In the genomic region with DNA sequence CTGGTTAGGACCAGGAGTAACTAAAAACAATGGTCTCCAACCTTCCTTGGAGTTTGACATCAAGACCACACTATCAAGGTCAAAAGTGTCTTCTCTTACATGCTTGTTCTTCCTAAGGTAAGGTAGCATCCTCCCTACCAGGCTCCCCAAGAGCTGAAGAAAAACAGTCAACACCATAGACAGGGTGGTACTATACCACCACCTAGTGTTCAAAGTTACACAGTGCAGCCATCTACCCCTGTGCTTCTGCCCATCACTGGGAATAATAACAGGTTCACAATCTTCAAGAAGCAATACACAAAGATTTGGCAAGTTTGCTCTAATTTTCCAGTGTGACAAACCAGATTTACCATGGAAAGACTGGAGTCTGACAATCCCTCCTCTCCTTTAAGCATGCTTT, we compare ENCODE assay signal across 9 mouse cellular contexts. TPM values are rescaled to one million over a fixed set of nuclear protein-coding genes. Genes with fewer than 3 reads are reported as not detected.
DNase-seq lines count a peak whose midpoint lies in the region; ATAC-seq lines count a peak whose summit lies in the region.
"Had no signal": no experiment of that assay in that cellular context is flagged by ENCODE, and none has a peak within 500 bp of the region (broad histone marks: within the 10 kb centered on the region; RNA-seq: fewer than 3 reads in every experiment).

No protein-coding gene starts in this region.

- peaks cover 3% of the 10 kb centered on the region; the same call in 1 of the 2 replicates for H3K9me3 ChIP-seq in neural tube, embryonic 15.5 days (replicated peaks)
- H3K9me3 ChIP-seq: embryonic facial prominence, embryonic 15.5 days had no signal

- ATAC-seq in neural tube, embryonic 15.5 days (ENCODE audit: low FRiP score), result no peak
- peak; percentile 73 for ATAC-seq in activated CD4-positive, CD25-positive, alpha-beta regulatory T cell, adult 4 months
- peak; percentile 99 for ATAC-seq in megakaryocyte progenitor cell, adult 5-6 weeks (replicated peaks; ENCODE audit: poor library complexity)

- H3K27ac ChIP-seq in neural tube, embryonic 15.5 days (replicated peaks), result no peak overlapping the region
- H3K27ac ChIP-seq: embryonic facial prominence, embryonic 15.5 days had no signal

- no peak overlapping the region for H3K4me3 ChIP-seq in neural tube, embryonic 15.5 days (replicated peaks)
- H3K4me3 ChIP-seq: embryonic facial prominence, embryonic 15.5 days had no signal

- no peak overlapping the region for H3K4me2 ChIP-seq in neural tube, embryonic 15.5 days
- H3K4me2 ChIP-seq: embryonic facial prominence, embryonic 15.5 days had no signal

- no peaks in the 10 kb centered on the region for H3K4me1 ChIP-seq in neural tube, embryonic 15.5 days
- H3K4me1 ChIP-seq: embryonic facial prominence, embryonic 15.5 days had no signal

- DNase-seq in neural tube, embryonic 10.5 days (ENCODE audit: extremely low spot score, low spot score), result peak; percentile 20
- peak; percentile 54 for DNase-seq in embryo, embryonic 11 days
- peak; percentile 29 to 48 for DNase-seq in heart, postnatal 36 days
- DNase-seq in layer of hippocampus, adult 9-10 months (ENCODE audit: low spot score), result peak; percentile 68
- peak; percentile 49 for DNase-seq in thymus, postnatal 14 days

- H3K36me3 ChIP-seq in neural tube, embryonic 15.5 days, result peaks cover 40% of the 10 kb centered on the region

- intact Hi-C loops in heart, postnatal 36 days (cut with DNase I), result loop anchor here (2.0 to 5.0 kb wide), 4 partner anchors 62 to 567 kb away; no protein-coding TSS in a partner anchor

- H3K27me3 ChIP-seq in neural tube, embryonic 15.5 days (replicated peaks), result no peaks in the 10 kb centered on the region
- H3K27me3 ChIP-seq: embryonic facial prominence, embryonic 15.5 days had no signal

- H3K9ac ChIP-seq in neural tube, embryonic 15.5 days (replicated peaks), result no peak overlapping the region
- H3K9ac ChIP-seq: embryonic facial prominence, embryonic 15.5 days had no signal

RNA-seq across cellular contexts. Expression of a gene that starts 15.4 kb away (rescaled TPM):
- polyA plus RNA-seq in neural tube, embryonic 15.5 days (2015; fragmentation: Nextera tagmentation; extraction: Ambion mirVana), result not detected in 2 replicates
- not detected for polyA plus RNA-seq in activated CD4-positive, CD25-positive, alpha-beta regulatory T cell, adult 4 months (2017; shearing (Covaris generic))
- total RNA-seq in heart, postnatal 36 days (2021), result not detected
- total RNA-seq in megakaryocyte progenitor cell, adult 5-6 weeks (2015), result not detected in 2 replicates
- total RNA-seq in megakaryocyte progenitor cell, adult 5-6 weeks (2017), result not detected in 2 replicates
- polyA plus RNA-seq: embryonic facial prominence, embryonic 15.5 days had no signal

RNA-seq across cellular contexts. Expression of a gene that starts 47.0 kb away (rescaled TPM):
- 31.6 and 33.9 TPM in 2 replicates for polyA plus RNA-seq in neural tube, embryonic 15.5 days (2015; fragmentation: Nextera tagmentation; extraction: Ambion mirVana)
- 10 to 100 TPM; 10.6 to 16.8 TPM for polyA plus RNA-seq in activated CD4-positive, CD25-positive, alpha-beta regulatory T cell, adult 4 months (2017; shearing (Covaris generic))
- total RNA-seq in heart, postnatal 36 days (2021), result 10 to 100 TPM; 39.1 TPM
- total RNA-seq in megakaryocyte progenitor cell, adult 5-6 weeks (2015), result 36.6 and 36.8 TPM in 2 replicates
- total RNA-seq in megakaryocyte progenitor cell, adult 5-6 weeks (2017), result 12.0 and 18.2 TPM in 2 replicates
